Mouse (Mus musculus) adrenal gland, postnatal 10 days (tissue): ENCODE results near the gene Fbxl4. TPM values are rescaled to one million over a fixed set of nuclear protein-coding genes. Genes with fewer than 3 reads are reported as not detected.
"Not testable (repeated sequence)": the region's sequence is repeated elsewhere in the genome, so short reads cannot be mapped to it uniquely, and the experiment has no call there.

Experiments used
- DNase-seq: peaks from one replicate; pipeline ENCODE4 v3.0.0; 2021; ENCODE audit warnings: mixed read lengths
- long read RNA-seq, 2 experiments: library from polyadenylated mRNA; stranded (forward); transcript quantifications; one replicate each; pipeline ENCODE4 v2.0.0; 2021
- total RNA-seq, 2 experiments: library from RNA; stranded (reverse); gene quantifications; 2 replicates each; pipeline ENCODE4 v1.2.3; 2021

Fbxl4 gene
- 10 to 100 TPM; 19.3 to 22.4 TPM for total RNA-seq
- long read RNA-seq, experiment 1, transcript Fbxl4-201 (9 exons, 2,546 nt): major isoform, 14 of 22 reads
- long read RNA-seq, experiment 1, partial matches to known transcripts: 3 of 22 reads
- long read RNA-seq, experiment 1, other reads (novel, unspliced or antisense): 5 of 22 reads
- long read RNA-seq, experiment 2, transcript Fbxl4-201 (9 exons, 2,546 nt): major isoform, 12 of 18 reads
- long read RNA-seq, experiment 2, partial matches to known transcripts: 1 of 18 reads
- long read RNA-seq, experiment 2, other reads (novel, unspliced or antisense): 5 of 18 reads

GRCm38 (mm10) chr4:22357266-22357930 is at the start of gene Fbxl4:
Gene Fbxl4, plus strand, starts transcription at chr4:22357543.
- peak; percentile 93 for DNase-seq

- DNase-seq: no peak
Measured at GRCm38 (mm10) chr4:22314564-22314963, 42.8 kb upstream of the Fbxl4 start.

- DNase-seq: no peak
Measured at GRCm38 (mm10) chr4:22342816-22343573, 14.3 kb upstream of the Fbxl4 start.

- not testable (repeated sequence) for DNase-seq
Measured at GRCm38 (mm10) chr4:22349086-22349485, 8.3 kb upstream of the Fbxl4 start.

GRCm38 (mm10) chr4:22357931-22358300 is 573 bp downstream of the Fbxl4 start:
- DNase-seq: no peak

- no peak for DNase-seq
Measured at GRCm38 (mm10) chr4:22358487-22358886, 1.1 kb downstream of the Fbxl4 start.

GRCm38 (mm10) chr4:22367368-22367767 is 10.0 kb downstream of the Fbxl4 start:
- DNase-seq: peak; percentile 32

- DNase-seq: peak; percentile 24
Measured at GRCm38 (mm10) chr4:22378516-22378915, 21.2 kb downstream of the Fbxl4 start.

GRCm38 (mm10) chr4:22380646-22381045 is 23.3 kb downstream of the Fbxl4 start:
- peak; percentile 40 for DNase-seq

GRCm38 (mm10) chr4:22383528-22384265 is 26.4 kb downstream of the Fbxl4 start:
- no peak for DNase-seq

- no peak for DNase-seq
Measured at GRCm38 (mm10) chr4:22390045-22390444, 32.7 kb downstream of the Fbxl4 start.

- DNase-seq: no peak
Measured at GRCm38 (mm10) chr4:22392777-22393473, 35.6 kb downstream of the Fbxl4 start.

- no peak for DNase-seq
Measured at GRCm38 (mm10) chr4:22395404-22395803, 38.1 kb downstream of the Fbxl4 start.

GRCm38 (mm10) chr4:22396484-22397000 is 39.2 kb downstream of the Fbxl4 start:
- no peak for DNase-seq

GRCm38 (mm10) chr4:22397003-22397402 is 39.7 kb downstream of the Fbxl4 start:
- no peak for DNase-seq

GRCm38 (mm10) chr4:22402032-22402431 is 44.7 kb downstream of the Fbxl4 start:
- DNase-seq: no peak

GRCm38 (mm10) chr4:22402930-22403329 is 45.6 kb downstream of the Fbxl4 start:
- DNase-seq: no peak

- no peak for DNase-seq
Measured at GRCm38 (mm10) chr4:22420627-22421026, 63.3 kb downstream of the Fbxl4 start.

GRCm38 (mm10) chr4:22422400-22422799 is 65.1 kb downstream of the Fbxl4 start:
- no peak for DNase-seq

- no peak for DNase-seq
Measured at GRCm38 (mm10) chr4:22428150-22428549, 70.8 kb downstream of the Fbxl4 start.

GRCm38 (mm10) chr4:22469575-22469974 is 112.2 kb downstream of the Fbxl4 start:
- DNase-seq: no peak
